ENCODE assay signal across 18 mouse cellular contexts in the genomic region with DNA sequence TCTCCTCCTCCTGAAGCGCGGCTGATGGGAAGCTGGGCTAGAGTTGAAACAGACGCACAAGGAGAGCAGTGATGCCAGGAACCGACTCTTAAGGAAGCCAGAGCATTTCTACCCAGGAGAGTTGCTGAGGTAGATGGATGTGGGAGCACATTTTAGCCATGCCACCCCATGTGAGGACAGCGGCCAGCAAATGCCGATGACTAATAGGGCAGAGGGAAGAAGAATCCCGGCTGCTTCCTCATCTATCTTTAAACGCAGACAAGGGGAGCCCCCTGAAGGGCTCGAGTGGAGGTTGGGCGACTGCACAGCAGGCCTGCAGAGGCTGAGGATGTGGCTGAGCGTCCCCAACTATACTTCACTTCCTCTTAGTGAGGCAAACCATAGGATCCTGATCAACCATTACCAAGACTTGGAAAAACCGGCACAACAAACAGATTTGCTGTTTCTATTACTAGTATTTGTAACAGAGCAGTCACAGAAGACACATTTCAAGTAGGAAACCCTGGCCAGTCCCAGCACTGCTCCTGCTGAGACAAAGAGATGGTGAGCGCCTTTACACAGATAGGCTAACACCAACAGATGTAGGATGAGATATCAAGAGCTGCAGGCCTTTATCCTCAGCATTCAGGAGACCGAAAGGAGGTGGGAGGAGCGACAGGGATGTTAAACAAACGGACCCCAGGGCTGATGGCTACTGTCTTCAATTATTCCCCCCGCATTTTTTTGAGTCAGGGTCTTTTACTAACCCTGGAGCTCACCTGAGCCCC. TPM values are rescaled to one million over a fixed set of nuclear protein-coding genes. Genes with fewer than 3 reads are reported as not detected.
A peak's percentile ranks its signal among the peaks of the same experiment; 100 is the strongest.
DNase-seq lines count a peak whose midpoint lies in the region; ATAC-seq and TF ChIP-seq lines count a peak whose summit lies in the region.
"Had no signal": no experiment of that assay in that cellular context is flagged by ENCODE, and none has a peak within 500 bp of the region (broad histone marks: within the 10 kb centered on the region; RNA-seq: fewer than 3 reads in every experiment).

No protein-coding gene starts in this region.

- TF ChIP-seq CTCF in G1E (IDR thresholded peaks at IDR 0.05; ENCODE audit: low read depth, low read length) = no peak
- TF ChIP-seq CTCF in left cerebral cortex, adult 2 months (IDR thresholded peaks at IDR 0.05) = no peak

- ATAC-seq in G1E (ENCODE audit: extremely low read depth, insufficient number of reproducible peaks, low FRiP score, poor library complexity, severe bottlenecking) = peak; percentile 69
- ATAC-seq in common myeloid progenitor, adult 5-6 weeks (replicated peaks; ENCODE audit: low read depth, poor library complexity, severe bottlenecking) = peak; percentile 62
- ATAC-seq in megakaryocyte, adult 5-6 weeks (ENCODE audit: poor library complexity, severe bottlenecking) = peak; percentile 55
- ATAC-seq: forebrain, embryonic 14.5 days; intestine, embryonic 15.5 days; midbrain, embryonic 16.5 days had no signal

- H3K27ac ChIP-seq in left cerebral cortex, adult 2 months = no peak overlapping the region
- H3K27ac ChIP-seq: embryonic facial prominence, embryonic 15.5 days; heart, embryonic 13.5 days; hindbrain, embryonic 10.5 days; intestine, embryonic 15.5 days; limb, embryonic 15.5 days; macrophage; neural tube, embryonic 13.5 days had no signal

- intact Hi-C loops in left cerebral cortex, adult 2 months (cut with DNase I) = no loop called here

- peaks cover 93% of the 10 kb centered on the region for H3K36me3 ChIP-seq in G1E (replicated peaks)

- DNase-seq in heart, adult 11 months = peak; percentile 87
- DNase-seq in heart, postnatal 4 days = no peak
- peak; percentile 37 for DNase-seq in G1E (ENCODE audit: low spot score)
- DNase-seq in cerebellum, postnatal 4 days (ENCODE audit: low spot score in 2 of 2) = no peak
- no peak for DNase-seq in thymus, postnatal 0 days (ENCODE audit: low spot score)
- DNase-seq in left cerebral cortex, adult 2 months (ENCODE audit: extremely low spot score in 1 of 2, low spot score in 2 of 2) = no peak
- DNase-seq: gastrocnemius, postnatal 14 days had no signal

- H3K4me3 ChIP-seq in G1E (ENCODE audit: low read depth, low read length) = peak overlapping the region; percentile 50; the same call in 1 of the 2 replicates
- H3K4me3 ChIP-seq in left cerebral cortex, adult 2 months = no peak overlapping the region
- H3K4me3 ChIP-seq: embryonic facial prominence, embryonic 15.5 days; heart, embryonic 13.5 days; hindbrain, embryonic 10.5 days; intestine, embryonic 15.5 days; limb, embryonic 15.5 days; neural tube, embryonic 13.5 days had no signal

- H3K4me1 ChIP-seq in G1E (ENCODE audit: insufficient read depth, low read depth, low read length) = peaks cover 33% of the 10 kb centered on the region
- H3K4me1 ChIP-seq: embryonic facial prominence, embryonic 15.5 days; heart, embryonic 13.5 days; hindbrain, embryonic 10.5 days; intestine, embryonic 15.5 days; limb, embryonic 15.5 days; neural tube, embryonic 13.5 days had no signal

- no peaks in the 10 kb centered on the region for H3K27me3 ChIP-seq in G1E (ENCODE audit: insufficient read depth, low read length)
- H3K27me3 ChIP-seq: embryonic facial prominence, embryonic 15.5 days; heart, embryonic 13.5 days; intestine, embryonic 15.5 days; limb, embryonic 15.5 days; neural tube, embryonic 13.5 days had no signal

- H3K9me3 ChIP-seq in G1E (replicated peaks) = no peaks in the 10 kb centered on the region
- H3K9me3 ChIP-seq: embryonic facial prominence, embryonic 15.5 days; heart, embryonic 13.5 days; hindbrain, embryonic 10.5 days; intestine, embryonic 15.5 days; limb, embryonic 15.5 days; neural tube, embryonic 13.5 days had no signal

RNA-seq across cellular contexts. Expression of a gene that starts 55.5 kb away (rescaled TPM):
- total RNA-seq in heart, postnatal 4 days (2021) = 10 to 100 TPM; 29.5 to 33.1 TPM
- total RNA-seq in G1E (2014; fragmentation: Nextera tagmentation) = 84.2 and 84.7 TPM in 2 replicates
- 56.3 and 71.1 TPM in 2 replicates for total RNA-seq in G1E (2017)
- 4.1 and 4.7 TPM in 2 replicates for polyA plus RNA-seq in G1E (2012)
- 83.1 and 101 TPM in 2 replicates for total RNA-seq in common myeloid progenitor, adult 5-6 weeks (2017)
- 46.6 and 47.3 TPM in 2 replicates for total RNA-seq in megakaryocyte, adult 5-6 weeks (2015)
- 47.5 and 51.9 TPM in 2 replicates for total RNA-seq in megakaryocyte, adult 5-6 weeks (2017)
- 54.6 and 56.2 TPM in 2 replicates for polyA plus RNA-seq in thymus, postnatal 0 days (2015; fragmentation: Nextera tagmentation; extraction: Ambion mirVana)
- total RNA-seq in left cerebral cortex, adult 2 months (2021) = 10 to 100 TPM; 46.0 to 47.3 TPM

RNA-seq across cellular contexts. Expression of a gene that starts 55.6 kb away (rescaled TPM):
- total RNA-seq in heart, postnatal 4 days (2021) = 10 to 100 TPM; 15.0 to 16.4 TPM
- total RNA-seq in G1E (2014; fragmentation: Nextera tagmentation) = 54.4 and 57.6 TPM in 2 replicates
- total RNA-seq in G1E (2017) = 19.4 and 20.1 TPM in 2 replicates
- 7.2 and 7.3 TPM in 2 replicates for polyA plus RNA-seq in G1E (2012)
- 24.6 and 29.3 TPM in 2 replicates for total RNA-seq in common myeloid progenitor, adult 5-6 weeks (2017)
- 9.9 and 12.0 TPM in 2 replicates for total RNA-seq in megakaryocyte, adult 5-6 weeks (2015)
- total RNA-seq in megakaryocyte, adult 5-6 weeks (2017) = 14.7 and 14.9 TPM in 2 replicates
- 29.3 and 30.7 TPM in 2 replicates for polyA plus RNA-seq in thymus, postnatal 0 days (2015; fragmentation: Nextera tagmentation; extraction: Ambion mirVana)
- total RNA-seq in left cerebral cortex, adult 2 months (2021) = 10 to 100 TPM; 19.1 to 22.0 TPM

Comparison
In these comparisons a context has a peak if more than half of its experiments do, and no peak if none do; other contexts are left out.
1. DNase-seq: peak in heart, adult 11 months (single experiment) and G1E (single experiment); none in heart, postnatal 4 days (single experiment), cerebellum, postnatal 4 days (0 of 2), thymus, postnatal 0 days (single experiment) and left cerebral cortex, adult 2 months (0 of 2).
2. Peak in every context shown above with its lines, with median percentiles within 50 percentile points of each other: ATAC-seq.